Mouse (Mus musculus) liver, postnatal 0 days (tissue): ENCODE data around the gene Ankfn1.

ENCODE experiments used
- CTCF ChIP-seq: sonication (generic); IDR thresholded peaks from 2 replicates; pipeline ENCODE4 v1.5.1; 2016; ENCODE audit warnings: antibody characterized with exemption, low read depth
- EP300 ChIP-seq: IDR thresholded peaks from 2 replicates; pipeline ENCODE4 v1.6.1; 2016; ENCODE audit warnings: antibody characterized with exemption, low read depth, mild to moderate bottlenecking

DNA sequence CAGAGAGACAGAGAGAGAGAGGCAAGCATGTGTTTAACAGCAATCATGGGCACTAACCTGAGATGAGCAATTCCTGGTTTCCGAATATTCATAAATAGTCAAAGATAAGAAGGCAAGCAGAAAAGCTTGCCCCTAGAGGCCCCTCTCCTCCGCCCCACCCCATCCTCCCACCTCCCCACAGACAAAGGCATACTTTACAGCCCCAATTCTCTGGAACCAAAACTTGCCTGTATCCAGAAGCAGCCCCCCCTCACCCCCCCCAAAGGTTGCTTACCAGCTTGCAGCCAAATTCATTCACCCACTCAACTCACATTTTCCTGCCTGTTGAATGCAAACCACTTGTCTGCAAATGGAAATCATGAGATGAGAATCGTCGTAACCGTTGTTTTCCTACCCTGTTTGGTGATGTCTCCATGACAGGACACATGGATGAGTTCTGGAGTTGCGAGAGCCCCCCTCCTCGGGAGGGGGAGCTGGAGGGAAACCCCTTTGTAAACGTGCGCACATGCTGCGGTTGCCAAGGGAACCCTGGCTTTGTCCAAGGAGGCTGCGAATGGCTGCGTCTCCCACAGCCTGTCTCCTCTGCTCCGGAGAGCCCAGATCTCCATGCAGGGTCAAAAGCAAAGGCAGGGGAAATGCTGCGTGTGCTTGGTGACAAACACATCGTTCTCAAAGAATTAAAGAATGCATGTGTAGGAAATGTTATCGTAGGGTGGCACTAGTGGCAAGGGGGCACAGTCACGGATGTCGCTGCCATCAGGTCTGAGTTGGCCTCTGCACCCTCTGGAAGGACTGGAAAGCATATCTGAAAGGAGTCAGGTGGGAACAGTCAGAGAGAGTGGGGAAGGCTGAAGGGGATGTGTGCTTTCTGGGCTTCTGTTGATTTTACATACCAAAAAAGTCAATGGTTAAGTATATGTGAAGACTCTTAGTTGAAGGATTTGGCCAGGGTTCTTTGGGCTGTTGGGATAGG lies 80.7 kb downstream of the Ankfn1 start:
- no peak for TF ChIP-seq CTCF
- no peak for TF ChIP-seq EP300
